Mouse (Mus musculus) C2C12 (cell line): ENCODE results near the gene Gm7544.

Experiments used
- CEBPB ChIP-seq: IDR thresholded peaks from one replicate; pipeline ENCODE4 v1.6.1; 2011; ENCODE audit warnings: low read depth, mild to moderate bottlenecking, control low read depth, moderate library complexity
- CTCF ChIP-seq: IDR thresholded peaks from one replicate; pipeline ENCODE4 v1.5.1; 2011; ENCODE audit not compliant: control insufficient read depth, insufficient read depth, insufficient read length
- FOSL1 ChIP-seq: IDR thresholded peaks from one replicate; pipeline ENCODE4 v1.8.0; 2011; ENCODE audit warnings: mild to moderate bottlenecking, low read length; ENCODE audit not compliant: poor library complexity, insufficient read depth, severe bottlenecking
- MAX ChIP-seq: IDR thresholded peaks from one replicate; pipeline ENCODE4 v1.6.1; 2011; ENCODE audit warnings: mild to moderate bottlenecking, control low read depth
- MYOD1 ChIP-seq: IDR thresholded peaks from one replicate; pipeline ENCODE4 v1.6.1; 2011; ENCODE audit warnings: low read depth; ENCODE audit not compliant: control insufficient read depth, insufficient read length
- MYOG ChIP-seq: IDR thresholded peaks from one replicate; pipeline ENCODE4 v1.6.1; 2011; ENCODE audit not compliant: control insufficient read depth, insufficient read length; ENCODE audit errors: extremely low read depth
- USF1 ChIP-seq: IDR thresholded peaks from one replicate; pipeline ENCODE4 v1.6.1; 2011; ENCODE audit warnings: low read depth, mild to moderate bottlenecking, control low read depth, moderate library complexity

DNA sequence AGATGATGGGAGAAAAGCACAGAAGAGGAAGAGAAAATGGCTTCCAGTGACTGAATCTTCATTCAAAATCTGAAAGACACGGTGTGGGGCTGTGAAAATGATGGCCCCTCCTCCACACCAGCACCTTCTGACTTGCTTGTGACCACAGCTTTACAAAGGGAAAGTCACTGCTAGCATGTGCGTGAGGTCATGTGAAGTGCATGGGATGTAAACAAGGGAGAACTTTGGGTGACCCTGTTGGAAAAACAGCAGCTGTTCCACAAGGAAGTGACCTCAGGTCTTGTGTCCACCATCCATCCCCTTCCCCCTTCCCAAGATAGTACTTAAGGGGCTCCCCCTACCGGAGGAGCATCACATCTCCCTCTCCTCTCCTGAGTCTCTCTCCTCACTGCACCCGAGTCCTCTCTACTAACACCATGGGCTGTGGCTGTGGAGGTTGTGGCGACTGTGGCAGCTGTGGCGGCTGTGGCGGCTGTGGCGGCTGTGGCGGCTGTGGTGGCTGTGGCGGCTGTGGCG is 4.1 kb upstream of the Gm7544 start, which contains the start of gene Gm47955:
- TF ChIP-seq USF1, result no peak
- TF ChIP-seq CTCF, result no peak
- TF ChIP-seq MAX, result no peak
- TF ChIP-seq MYOD1, result no peak
- no peak for TF ChIP-seq CEBPB
- TF ChIP-seq MYOG, result no peak
- TF ChIP-seq FOSL1, result no peak
